8 mouse cellular contexts compared by ENCODE assay signal in the genomic region with DNA sequence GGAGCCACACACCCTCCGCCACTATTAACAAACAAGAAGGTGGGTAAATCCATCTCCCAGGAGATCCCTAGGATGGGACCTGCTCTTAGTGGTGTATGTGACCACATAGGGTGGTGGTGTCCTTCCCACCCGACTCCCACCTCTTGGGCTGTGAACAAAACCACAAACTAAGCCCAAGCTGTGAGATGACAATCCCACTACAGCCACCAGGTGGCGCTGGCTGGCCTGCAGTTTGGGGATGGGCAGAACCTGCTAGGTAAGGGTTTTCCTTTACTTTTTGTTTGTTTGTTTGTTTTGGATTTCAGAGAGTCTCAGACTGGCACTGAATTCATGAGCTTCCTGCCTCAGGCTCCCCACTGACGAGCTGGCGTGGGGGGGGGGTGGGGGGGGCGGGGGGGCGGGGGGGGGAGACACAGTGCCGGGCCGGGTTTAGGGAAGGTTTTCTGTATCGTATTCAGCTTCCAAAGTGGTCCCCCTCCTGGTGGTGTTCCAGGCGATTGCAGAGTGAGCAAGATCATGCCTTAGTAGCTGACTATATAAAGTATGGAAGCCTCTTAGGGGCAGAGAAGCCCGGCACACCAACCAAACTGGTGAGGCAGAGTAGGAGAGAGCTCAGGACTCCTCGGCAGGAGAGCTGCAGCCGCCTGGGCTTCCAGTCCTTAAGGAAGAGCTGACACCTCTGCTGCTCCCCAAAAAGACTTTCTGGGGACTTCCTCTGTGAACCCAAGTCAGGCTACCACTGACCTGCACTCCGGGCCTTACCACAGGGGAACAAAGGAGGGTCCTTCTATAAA. TPM values are rescaled to one million over a fixed set of nuclear protein-coding genes. Genes with fewer than 3 reads are reported as not detected.
DNase-seq lines count a peak whose midpoint lies in the region; ATAC-seq lines count a peak whose summit lies in the region.

No protein-coding gene starts in this region.

- 10% methylated on average over 14 of the region's 15 CpGs for WGBS in kidney, embryonic 16.5 days
- 10% methylated on average over 15 of the region's 15 CpGs for WGBS in embryonic facial prominence, embryonic 10.5 days
- 7% methylated on average over 11 of the region's 15 CpGs for WGBS in hindbrain, embryonic 11.5 days
- WGBS in neural tube, embryonic 11.5 days, result 12% methylated on average over 13 of the region's 15 CpGs

- intact Hi-C loops in left cerebral cortex, postnatal 36 days (cut with DNase I), result loop anchor here (2.0 to 5.0 kb wide), 2 partner anchors 312 to 557 kb away; no protein-coding TSS in a partner anchor

- no peak overlapping the region for H3K4me2 ChIP-seq in kidney, embryonic 16.5 days (replicated peaks; ENCODE audit: low read depth, low read length)
- peak overlapping the region; percentile 33 for H3K4me2 ChIP-seq in hindbrain, embryonic 11.5 days (replicated peaks; ENCODE audit: low read depth, low read length)
- peak overlapping the region; percentile 31 for H3K4me2 ChIP-seq in neural tube, embryonic 11.5 days (ENCODE audit: low read depth)

- no peaks in the 10 kb centered on the region for H3K36me3 ChIP-seq in kidney, embryonic 16.5 days (ENCODE audit: insufficient read depth, low read length)
- no peaks in the 10 kb centered on the region for H3K36me3 ChIP-seq in embryonic facial prominence, embryonic 10.5 days (replicated peaks)
- no peaks in the 10 kb centered on the region for H3K36me3 ChIP-seq in hindbrain, embryonic 11.5 days (ENCODE audit: control insufficient read depth, insufficient read depth, low read length)
- H3K36me3 ChIP-seq in neural tube, embryonic 11.5 days (ENCODE audit: control insufficient read depth, insufficient read depth, low read length), result no peaks in the 10 kb centered on the region

- H3K4me1 ChIP-seq in kidney, embryonic 16.5 days (ENCODE audit: insufficient read depth, low read length), result no peaks in the 10 kb centered on the region
- H3K4me1 ChIP-seq in embryonic facial prominence, embryonic 10.5 days, result peaks cover 35% of the 10 kb centered on the region
- H3K4me1 ChIP-seq in hindbrain, embryonic 11.5 days (replicated peaks; ENCODE audit: control insufficient read depth, insufficient read depth, low read length), result no peaks in the 10 kb centered on the region
- H3K4me1 ChIP-seq in neural tube, embryonic 11.5 days (ENCODE audit: control insufficient read depth, insufficient read depth, low read length), result no peaks in the 10 kb centered on the region

- peak; percentile 13 for DNase-seq in kidney, adult 11 months
- peak; percentile 79 for DNase-seq in adrenal gland, postnatal 14 days
- peak; percentile 82 for DNase-seq in embryonic facial prominence, embryonic 10.5 days (ENCODE audit: low spot score)
- peak; percentile 91 for DNase-seq in hindbrain, embryonic 11.5 days (ENCODE audit: low spot score)
- DNase-seq in left cerebral cortex, postnatal 36 days (ENCODE audit: low spot score in 2 of 2), result peak; percentile 71 to 78
- DNase-seq in neural tube, embryonic 11.5 days (ENCODE audit: low spot score), result peak; percentile 84
- DNase-seq in thymus, postnatal 0 days (ENCODE audit: low spot score), result peak; percentile 43

- H3K9ac ChIP-seq in kidney, embryonic 16.5 days (replicated peaks; ENCODE audit: low read length), result no peak overlapping the region
- 0 out of 2 replicates have a peak overlapping the region, but pooled peaks have one; percentile 41 for H3K9ac ChIP-seq in hindbrain, embryonic 11.5 days (ENCODE audit: low read depth, low read length)
- H3K9ac ChIP-seq in neural tube, embryonic 11.5 days (ENCODE audit: low read length), result no peak overlapping the region

- peaks cover 41% of the 10 kb centered on the region for H3K27me3 ChIP-seq in kidney, embryonic 16.5 days (ENCODE audit: insufficient read depth, low read length)
- H3K27me3 ChIP-seq in embryonic facial prominence, embryonic 10.5 days (replicated peaks; ENCODE audit: low read depth, poor library complexity, severe bottlenecking), result peaks cover 73% of the 10 kb centered on the region
- peaks cover 8% of the 10 kb centered on the region for H3K27me3 ChIP-seq in hindbrain, embryonic 11.5 days (ENCODE audit: control insufficient read depth, insufficient read depth, low read length)
- H3K27me3 ChIP-seq in neural tube, embryonic 11.5 days (ENCODE audit: control insufficient read depth, insufficient read depth, low read length), result peaks cover 12% of the 10 kb centered on the region

- H3K9me3 ChIP-seq in kidney, embryonic 16.5 days (ENCODE audit: low read length), result no peaks in the 10 kb centered on the region
- H3K9me3 ChIP-seq in embryonic facial prominence, embryonic 10.5 days, result no peaks in the 10 kb centered on the region
- H3K9me3 ChIP-seq in hindbrain, embryonic 11.5 days (ENCODE audit: control insufficient read depth, low read length), result no peaks in the 10 kb centered on the region
- no peaks in the 10 kb centered on the region for H3K9me3 ChIP-seq in neural tube, embryonic 11.5 days (ENCODE audit: control insufficient read depth, low read length)

- H3K4me3 ChIP-seq in kidney, embryonic 16.5 days (ENCODE audit: low read length), result no peak overlapping the region
- H3K4me3 ChIP-seq in embryonic facial prominence, embryonic 10.5 days, result peak overlapping the region; percentile 36; the same call in 1 of the 2 replicates
- H3K4me3 ChIP-seq in hindbrain, embryonic 11.5 days (ENCODE audit: low read depth, low read length), result 0 out of 2 replicates have a peak overlapping the region, but pooled peaks have one; percentile 0
- H3K4me3 ChIP-seq in neural tube, embryonic 11.5 days (ENCODE audit: low read depth, low read length), result no peak overlapping the region

- H3K27ac ChIP-seq in kidney, embryonic 16.5 days (ENCODE audit: low read length), result no peak overlapping the region
- no peak overlapping the region; the same call in 1 of the 2 replicates for H3K27ac ChIP-seq in embryonic facial prominence, embryonic 10.5 days (replicated peaks)
- H3K27ac ChIP-seq in hindbrain, embryonic 11.5 days (ENCODE audit: low read depth, low read length), result no peak overlapping the region
- no peak overlapping the region for H3K27ac ChIP-seq in neural tube, embryonic 11.5 days (ENCODE audit: low read depth, low read length)

- ATAC-seq in kidney, embryonic 16.5 days (ENCODE audit: low FRiP score, low TSS enrichment), result no peak
- no peak for ATAC-seq in hindbrain, embryonic 11.5 days (ENCODE audit: low FRiP score)
- no peak for ATAC-seq in neural tube, embryonic 11.5 days (ENCODE audit: insufficient read depth, low FRiP score, low TSS enrichment)

RNA-seq across cellular contexts. Expression of gene Efcab6, which starts 8.9 kb away (rescaled TPM):
- 0.16 and 0.17 TPM in 2 replicates for polyA plus RNA-seq in kidney, embryonic 16.5 days (2015; fragmentation: Nextera tagmentation; extraction: Ambion mirVana)
- not detected in 2 replicates for total RNA-seq in adrenal gland, postnatal 14 days (2021)
- 0.52 and 0.71 TPM in 2 replicates for polyA plus RNA-seq in embryonic facial prominence, embryonic 10.5 days (2016; fragmentation: Nextera tagmentation; extraction: Ambion mirVana)
- polyA plus RNA-seq in hindbrain, embryonic 11.5 days (2014; fragmentation: Nextera tagmentation; extraction: Ambion mirVana), result 0.26 and 0.27 TPM in 2 replicates
- total RNA-seq in left cerebral cortex, postnatal 36 days (2021), result 10 to 100 TPM; 13.0 to 13.7 TPM
- 0.35 and 0.41 TPM in 2 replicates for polyA plus RNA-seq in neural tube, embryonic 11.5 days (2014; fragmentation: Nextera tagmentation; extraction: Ambion mirVana)
- polyA plus RNA-seq in thymus, postnatal 0 days (2015; fragmentation: Nextera tagmentation; extraction: Ambion mirVana), result 0.34 and 0.49 TPM in 2 replicates

RNA-seq across cellular contexts. Expression of gene Sult4a1, which starts 31.4 kb away (rescaled TPM):
- 0.65 and 1.3 TPM in 2 replicates for polyA plus RNA-seq in kidney, embryonic 16.5 days (2015; fragmentation: Nextera tagmentation; extraction: Ambion mirVana)
- 4.2 and 8.4 TPM in 2 replicates for total RNA-seq in adrenal gland, postnatal 14 days (2021)
- 6.9 and 8.7 TPM in 2 replicates for polyA plus RNA-seq in embryonic facial prominence, embryonic 10.5 days (2016; fragmentation: Nextera tagmentation; extraction: Ambion mirVana)
- 8.0 and 9.2 TPM in 2 replicates for polyA plus RNA-seq in hindbrain, embryonic 11.5 days (2014; fragmentation: Nextera tagmentation; extraction: Ambion mirVana)
- 100 to 1,000 TPM; 409 to 510 TPM for total RNA-seq in left cerebral cortex, postnatal 36 days (2021)
- polyA plus RNA-seq in neural tube, embryonic 11.5 days (2014; fragmentation: Nextera tagmentation; extraction: Ambion mirVana), result 16.0 and 18.1 TPM in 2 replicates
- 0.22 and 0.30 TPM in 2 replicates for polyA plus RNA-seq in thymus, postnatal 0 days (2015; fragmentation: Nextera tagmentation; extraction: Ambion mirVana)

RNA-seq across cellular contexts. Expression of gene Pnpla5, which starts 48.9 kb away (rescaled TPM):
- polyA plus RNA-seq in kidney, embryonic 16.5 days (2015; fragmentation: Nextera tagmentation; extraction: Ambion mirVana), result not detected in 2 replicates
- total RNA-seq in adrenal gland, postnatal 14 days (2021), result 0.19 TPM in 1 of 2 replicates, not detected in the other
- polyA plus RNA-seq in embryonic facial prominence, embryonic 10.5 days (2016; fragmentation: Nextera tagmentation; extraction: Ambion mirVana), result not detected in 2 replicates
- not detected in 2 replicates for polyA plus RNA-seq in hindbrain, embryonic 11.5 days (2014; fragmentation: Nextera tagmentation; extraction: Ambion mirVana)
- total RNA-seq in left cerebral cortex, postnatal 36 days (2021), result not detected
- polyA plus RNA-seq in neural tube, embryonic 11.5 days (2014; fragmentation: Nextera tagmentation; extraction: Ambion mirVana), result not detected in 2 replicates
- polyA plus RNA-seq in thymus, postnatal 0 days (2015; fragmentation: Nextera tagmentation; extraction: Ambion mirVana), result 0.07 and 0.09 TPM in 2 replicates

Comparison
In these comparisons a context has a peak if more than half of its experiments do, and no peak if none do; other contexts are left out.
1. DNase-seq: peak in every context shown above with its lines; median percentile 91 in hindbrain, embryonic 11.5 days; 84 in neural tube, embryonic 11.5 days; 82 in embryonic facial prominence, embryonic 10.5 days; 79 in adrenal gland, postnatal 14 days; 74 in left cerebral cortex, postnatal 36 days; 43 in thymus, postnatal 0 days; 13 in kidney, adult 11 months.
2. H3K4me3 ChIP-seq: peak in embryonic facial prominence, embryonic 10.5 days (single experiment) and hindbrain, embryonic 11.5 days (single experiment); none in kidney, embryonic 16.5 days (single experiment) and neural tube, embryonic 11.5 days (single experiment).